Mouse (Mus musculus) midbrain, embryonic 16.5 days (tissue): ENCODE results near the gene Slc25a31. TPM values are rescaled to one million over a fixed set of nuclear protein-coding genes. Genes with fewer than 3 reads are reported as not detected.

ENCODE experiments used
- ATAC-seq: fragments of 200-750 bp; cut with Nextera tagmentation; 2 replicates; pipeline ENCODE4 v1.8.0; 2017; ENCODE audit warnings: moderate TSS enrichment
- H3K27ac ChIP-seq: fragments of 300-500 bp; sonication (generic); 2 replicates; pipeline ENCODE4 v1.5.1; 2014; ENCODE audit warnings: mild to moderate bottlenecking, low read length, mixed read lengths
- H3K27me3 ChIP-seq: fragments of 300-500 bp; sonication (generic); 2 replicates; pipeline ENCODE4 v1.6.1; 2014; ENCODE audit warnings: low read depth, low read length, mixed read lengths; ENCODE audit not compliant: control insufficient read depth, insufficient read depth
- H3K36me3 ChIP-seq: fragments of 300-500 bp; sonication (generic); 2 replicates; pipeline ENCODE4 v1.6.1; 2014; ENCODE audit warnings: mild to moderate bottlenecking, low read length, moderate library complexity, mixed read lengths; ENCODE audit not compliant: control insufficient read depth, insufficient read depth
- H3K4me1 ChIP-seq: fragments of 300-500 bp; sonication (generic); 2 replicates; pipeline ENCODE4 v1.6.1; 2014; ENCODE audit warnings: mild to moderate bottlenecking, low read length, mixed read lengths; ENCODE audit not compliant: control insufficient read depth, insufficient read depth
- H3K4me2 ChIP-seq: fragments of 300-500 bp; sonication (generic); 2 replicates; pipeline ENCODE4 v1.6.1; 2014; ENCODE audit warnings: mild to moderate bottlenecking, low read length, mixed read lengths
- H3K4me3 ChIP-seq: fragments of 300-500 bp; sonication (generic); 2 replicates; pipeline ENCODE4 v1.5.1; 2014; ENCODE audit warnings: low read depth, mild to moderate bottlenecking, low read length, moderate library complexity, mixed read lengths
- H3K9ac ChIP-seq: fragments of 300-500 bp; sonication (generic); 2 replicates; pipeline ENCODE4 v1.6.1; 2014; ENCODE audit warnings: low read depth, low read length, mixed read lengths
- H3K9me3 ChIP-seq: fragments of 300-500 bp; sonication (generic); replicated peaks from 2 replicates; pipeline ENCODE4 v1.6.1; 2014; ENCODE audit warnings: mild to moderate bottlenecking, low read length, mixed read lengths; ENCODE audit not compliant: control insufficient read depth, poor library complexity, severe bottlenecking
- WGBS: fragments of 180-500 bp; shearing (Covaris S2); extraction: QIAGEN DNeasy Blood & Tissue Kit; methylation state at CpG from one replicate; pipeline ENCODE4 v1.1.7; 2014; 5-methylcytosine and 5-hydroxymethylcytosine counted together
- polyA plus RNA-seq: library from polyadenylated mRNA; unstranded; fragments of >200 nt; fragmentation: Nextera tagmentation; extraction: Ambion mirVana; gene quantifications from 2 replicates; pipeline ENCODE4 v1.2.1, GENCODE M21; 2015

Slc25a31 gene
- polyA plus RNA-seq, 1 experiment from 2014 or later: 0.28 TPM

DNA sequence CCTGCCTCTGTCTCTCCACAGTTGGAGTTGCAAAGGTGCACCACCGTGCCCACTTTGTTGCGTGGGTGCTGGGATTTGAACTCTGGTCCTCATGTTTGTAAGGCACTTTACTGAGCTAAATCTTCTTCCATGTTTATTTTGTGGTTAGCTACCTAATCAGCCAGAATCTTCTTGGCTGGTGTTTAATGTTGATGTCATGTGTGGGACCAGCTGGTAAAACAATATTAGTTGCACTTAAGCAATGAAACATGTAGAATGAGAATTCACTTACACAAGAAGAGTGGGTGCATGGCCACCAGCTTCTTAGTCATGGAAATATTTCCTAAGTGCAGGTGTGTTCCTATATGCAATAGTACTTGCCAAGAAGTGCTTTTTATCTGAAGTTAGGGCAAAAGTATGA, 13.5 kb upstream of the Slc25a31 start:
- H3K4me2 ChIP-seq: no peak overlapping the region
- WGBS: 98% methylated on average over 2 of the region's 2 CpGs

GRCm38 (mm10) chr3:40698834-40699233, 9.8 kb upstream of the Slc25a31 start:
- WGBS: 91% methylated on average over 3 of the region's 3 CpGs
- no peak overlapping the region for H3K4me3 ChIP-seq
- no peaks in the 10 kb centered on the region for H3K9me3 ChIP-seq
- H3K36me3 ChIP-seq: peaks cover 5% of the 10 kb centered on the region; the same call in 1 of the 2 replicates
- H3K27me3 ChIP-seq: no peaks in the 10 kb centered on the region
- no peak overlapping the region for H3K27ac ChIP-seq
- no peak overlapping the region for H3K4me2 ChIP-seq
- H3K9ac ChIP-seq: no peak overlapping the region
- no peaks in the 10 kb centered on the region for H3K4me1 ChIP-seq
- ATAC-seq: no peak

More for the DNA sequence above, 13.5 kb upstream of the Slc25a31 start:
- no peak for ATAC-seq
- Histone ChIP-seq H3K27ac (no peak overlapping the region), H3K27me3 (no peaks in the 10 kb centered on the region), H3K9ac (no peak overlapping the region), H3K4me1 (no peaks in the 10 kb centered on the region), H3K4me3 (no peak overlapping the region), H3K36me3 (0 out of 2 replicates have a peak, but pooled peaks cover 3% of the 10 kb centered on the region), H3K9me3 (no peaks in the 10 kb centered on the region)

DNA sequence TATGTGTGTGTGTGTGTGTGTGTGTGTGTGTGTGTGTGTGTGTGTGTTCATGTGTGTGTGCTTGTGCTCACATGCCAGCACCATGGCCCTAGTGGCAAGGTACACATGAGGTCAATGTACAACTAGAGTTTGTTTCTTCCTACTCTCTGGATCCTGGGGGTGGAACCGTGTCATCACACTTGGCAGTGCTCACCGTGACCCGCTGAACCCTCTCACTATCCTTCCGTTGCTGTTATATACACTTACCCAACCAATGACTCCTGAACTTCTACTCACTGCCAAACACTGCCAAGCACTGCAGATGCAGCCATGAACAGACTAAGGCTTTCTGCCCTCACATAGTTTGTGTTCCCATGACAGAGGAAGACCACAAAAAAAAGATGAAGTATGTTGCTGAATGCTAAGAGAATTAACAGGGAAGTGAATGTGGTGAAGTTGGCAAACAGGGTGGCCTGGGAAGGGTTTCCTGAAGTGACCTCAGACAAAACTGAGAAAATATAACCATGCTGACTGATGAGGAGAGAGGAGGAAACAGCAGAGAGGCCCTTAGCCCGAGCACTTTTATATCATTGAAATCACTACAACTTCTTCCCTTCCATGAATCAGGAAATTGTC, 3.7 kb upstream of the Slc25a31 start:
- H3K4me1 ChIP-seq: no peaks in the 10 kb centered on the region
- H3K4me2 ChIP-seq: no peak overlapping the region
- no peak overlapping the region for H3K27ac ChIP-seq
- peaks cover 2% of the 10 kb centered on the region; the same call in 1 of the 2 replicates for H3K36me3 ChIP-seq
- no peaks in the 10 kb centered on the region for H3K9me3 ChIP-seq
- no peak for ATAC-seq
- no peak overlapping the region for H3K9ac ChIP-seq
- H3K4me3 ChIP-seq: no peak overlapping the region
- no peaks in the 10 kb centered on the region for H3K27me3 ChIP-seq
- WGBS: 90% methylated on average over 5 of the region's 5 CpGs

DNA sequence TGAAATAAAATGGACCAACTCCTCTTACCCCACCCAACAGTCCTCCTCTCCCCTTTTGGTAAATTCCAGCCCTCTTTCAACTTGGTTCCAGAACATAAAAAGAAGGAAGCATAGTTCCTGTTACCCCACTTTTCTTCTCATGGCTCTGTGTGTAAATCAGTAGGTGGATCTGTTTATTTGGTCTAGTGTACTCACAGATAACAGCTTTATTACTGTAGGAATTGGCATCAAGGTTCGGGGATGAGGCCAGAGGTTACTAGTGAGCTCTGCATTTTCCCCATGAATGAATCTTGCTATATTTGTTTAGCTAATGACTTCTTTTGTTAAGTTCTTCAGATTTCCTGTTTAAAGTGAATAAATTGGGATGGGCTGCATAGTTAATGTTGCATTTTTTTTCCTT, 7.4 kb downstream of the Slc25a31 start:
- no peak for ATAC-seq
- no peak overlapping the region for H3K27ac ChIP-seq
- H3K4me1 ChIP-seq: no peaks in the 10 kb centered on the region
- no peak overlapping the region for H3K4me2 ChIP-seq
- H3K36me3 ChIP-seq: no peaks in the 10 kb centered on the region
- H3K4me3 ChIP-seq: no peak overlapping the region
- WGBS: 62% methylated on average over 1 of the region's 1 CpGs
- no peaks in the 10 kb centered on the region for H3K9me3 ChIP-seq
- no peak overlapping the region for H3K9ac ChIP-seq
- H3K27me3 ChIP-seq: no peaks in the 10 kb centered on the region

GRCm38 (mm10) chr3:40719022-40719421, 10.4 kb downstream of the Slc25a31 start:
- 91% methylated on average over 3 of the region's 3 CpGs for WGBS
- H3K4me2 ChIP-seq: no peak overlapping the region

DNA sequence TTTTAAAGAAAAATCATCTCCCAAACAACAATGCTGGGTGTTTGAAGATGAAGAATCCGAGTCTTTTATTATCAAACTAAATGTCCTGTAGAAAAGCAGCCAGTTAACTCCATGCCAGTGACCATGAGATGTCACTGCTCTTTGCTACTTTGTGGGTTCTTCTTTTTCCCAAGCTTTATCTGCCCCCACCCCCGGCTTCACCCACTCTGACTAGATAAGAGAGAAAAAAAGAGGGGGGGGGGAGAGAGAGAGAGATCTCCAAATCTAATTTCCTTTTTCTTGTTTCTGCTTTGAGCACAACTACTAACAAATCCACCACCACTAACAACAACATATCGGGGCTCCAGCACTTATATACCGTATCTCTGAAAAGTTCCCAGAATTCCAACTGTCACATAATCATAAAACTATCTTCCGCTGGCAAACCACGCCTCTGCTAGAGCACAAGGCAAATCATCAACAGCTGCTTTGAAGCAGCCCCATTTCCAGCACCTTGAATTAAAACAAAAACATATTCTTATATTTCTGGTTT, 29.8 kb downstream of the Slc25a31 start:
- Histone ChIP-seq H3K36me3 (no peaks in the 10 kb centered on the region), H3K4me1 (no peaks in the 10 kb centered on the region), H3K9ac (no peak overlapping the region), H3K4me2 (no peak overlapping the region), H3K27ac (no peak overlapping the region), H3K27me3 (no peaks in the 10 kb centered on the region), H3K9me3 (no peaks in the 10 kb centered on the region), H3K4me3 (no peak overlapping the region)
- ATAC-seq: no peak
- 89% methylated on average over 6 of the region's 6 CpGs for WGBS

More at GRCm38 (mm10) chr3:40719022-40719421, 10.4 kb downstream of the Slc25a31 start:
- no peaks in the 10 kb centered on the region for H3K9me3 ChIP-seq
- no peak for ATAC-seq
- no peak overlapping the region for H3K9ac ChIP-seq
- no peak overlapping the region for H3K27ac ChIP-seq
- no peaks in the 10 kb centered on the region for H3K27me3 ChIP-seq
- H3K36me3 ChIP-seq: no peaks in the 10 kb centered on the region
- no peaks in the 10 kb centered on the region for H3K4me1 ChIP-seq
- H3K4me3 ChIP-seq: no peak overlapping the region

DNA sequence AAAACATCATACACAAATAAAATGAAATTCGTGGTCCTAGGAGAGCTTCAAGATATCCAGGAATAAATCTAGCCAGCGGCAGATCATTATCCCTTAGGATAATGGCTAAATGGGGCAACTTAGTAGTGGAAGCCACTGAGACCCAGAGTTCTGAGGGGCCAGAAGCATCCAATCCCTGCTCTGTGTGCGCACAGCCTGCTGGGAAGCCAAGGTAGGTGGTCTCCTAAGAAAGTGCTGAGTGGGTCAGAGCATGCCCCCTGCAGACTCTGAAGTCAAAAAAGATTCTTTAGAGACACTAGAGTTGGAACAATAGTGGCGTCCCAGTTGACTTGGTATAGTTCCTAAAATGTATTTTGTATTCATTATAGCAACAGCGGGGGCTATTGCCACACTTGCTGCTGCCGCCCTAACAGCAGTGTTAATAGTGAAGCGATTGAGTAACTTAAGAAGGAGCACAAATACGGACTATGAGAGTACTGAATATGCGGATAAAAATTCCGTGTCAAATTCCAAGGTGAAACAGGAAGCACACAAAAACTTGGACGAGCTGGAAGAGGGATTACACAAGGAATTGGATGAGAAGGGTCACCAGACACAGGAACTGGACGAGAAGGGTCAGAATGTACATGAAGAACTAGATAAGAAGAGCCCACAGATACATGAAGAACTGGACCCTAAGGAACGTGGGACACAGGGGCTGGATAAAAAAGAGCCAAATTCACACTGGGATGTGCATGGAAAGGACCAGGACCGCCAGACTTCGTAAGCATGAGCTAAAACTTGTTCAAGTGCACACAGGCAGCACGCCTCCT, 35.6 kb downstream of the Slc25a31 start, which contains the start of gene Hspa4l:
TSS of gene Hspa4l (plus strand) at position 472 of the 812 bp plus-strand sequence.
- Histone ChIP-seq H3K4me2 (peak within 1 kb of the TSS; percentile 87), H3K4me3 (peak within 1 kb of the TSS; percentile 97), H3K4me1 (peaks cover 21% of the 10 kb centered on the region), H3K27me3 (no peaks in the 10 kb centered on the region), H3K9me3 (no peaks in the 10 kb centered on the region), H3K36me3 (no peaks in the 10 kb centered on the region), H3K27ac (peak within 1 kb of the TSS; percentile 88), H3K9ac (peak within 1 kb of the TSS; percentile 97)
- 11% methylated on average over 16 of the region's 16 CpGs for WGBS
- no peak for ATAC-seq

GRCm38 (mm10) chr3:40744836-40745660, 36.4 kb downstream of the Slc25a31 start:
- peak; percentile 97 for ATAC-seq
- Histone ChIP-seq H3K4me1 (peaks cover 21% of the 10 kb centered on the region), H3K9me3 (no peaks in the 10 kb centered on the region), H3K4me2 (peak overlapping the region; percentile 87), H3K27ac (peak overlapping the region; percentile 88), H3K36me3 (no peaks in the 10 kb centered on the region), H3K27me3 (no peaks in the 10 kb centered on the region), H3K4me3 (peak overlapping the region; percentile 97), H3K9ac (peak overlapping the region; percentile 97)
- WGBS: under 1% methylated on average over 67 of the region's 93 CpGs
